In genomic region chr16:22608046-22608445, GRCm38 (mm10) we compare ENCODE assay signal across 24 mouse cellular contexts.
"Had no signal": no experiment of that assay in that cellular context is flagged by ENCODE, and none has a peak within 500 bp of the region (broad histone marks: within the 10 kb centered on the region; RNA-seq: fewer than 3 reads in every experiment).

No protein-coding gene starts in this region.

- DNase-seq: gastrocnemius, adult 2 months; gastrocnemius, postnatal 10 days; gastrocnemius, postnatal 25 days; heart, postnatal 10 days; heart, postnatal 4 days; kidney, adult 11 months; kidney, adult 2 months; kidney, adult 9 months; kidney, postnatal 14 days; kidney, postnatal 36 days; liver had no signal

- H3K4me3 ChIP-seq: gastrocnemius, adult 2 months; heart, embryonic 10.5 days; heart, embryonic 12.5 days; hindbrain, embryonic 10.5 days; hindbrain, embryonic 12.5 days; kidney, embryonic 15.5 days; left cerebral cortex, adult 2 months; limb, embryonic 10.5 days; limb, embryonic 12.5 days had no signal

- H3K27ac ChIP-seq: gastrocnemius, adult 2 months; heart, embryonic 10.5 days; hindbrain, embryonic 10.5 days; hindbrain, embryonic 12.5 days; hindbrain, embryonic 14.5 days; kidney, embryonic 15.5 days; kidney, postnatal 0 days; left cerebral cortex, adult 2 months; limb, embryonic 10.5 days; limb, embryonic 12.5 days had no signal

- ATAC-seq: hindbrain, embryonic 16.5 days; intestine, embryonic 16.5 days had no signal

- H3K4me2 ChIP-seq: heart, embryonic 12.5 days; hindbrain, embryonic 12.5 days; hindbrain, embryonic 14.5 days; kidney, embryonic 15.5 days; limb, embryonic 12.5 days; liver, embryonic 11.5 days had no signal

- H3K9ac ChIP-seq: heart, embryonic 12.5 days; hindbrain, embryonic 12.5 days; hindbrain, embryonic 14.5 days; kidney, embryonic 15.5 days; limb, embryonic 12.5 days had no signal

- H3K9me3 ChIP-seq: heart, embryonic 10.5 days; heart, embryonic 12.5 days; hindbrain, embryonic 10.5 days; hindbrain, embryonic 12.5 days; kidney, embryonic 15.5 days; limb, embryonic 10.5 days; limb, embryonic 12.5 days had no signal

- H3K36me3 ChIP-seq: heart, embryonic 10.5 days; heart, embryonic 12.5 days; hindbrain, embryonic 10.5 days; hindbrain, embryonic 12.5 days; kidney, embryonic 15.5 days; limb, embryonic 10.5 days; limb, embryonic 12.5 days had no signal

- H3K27me3 ChIP-seq: kidney, embryonic 15.5 days; limb, embryonic 12.5 days had no signal

- H3K4me1 ChIP-seq: heart, embryonic 12.5 days; hindbrain, embryonic 12.5 days; kidney, embryonic 15.5 days; limb, embryonic 12.5 days had no signal
